Mouse (Mus musculus) myocyte (in vitro differentiated cells): ENCODE data around the gene Sbf2. TPM values are rescaled to one million over a fixed set of nuclear protein-coding genes. Genes with fewer than 3 reads are reported as not detected.
"Not testable (repeated sequence)": the region's sequence is repeated elsewhere in the genome, so short reads cannot be mapped to it uniquely, and the experiment has no call there.

Experiments used
- H3K27me3 ChIP-seq: one replicate; pipeline ENCODE4 v1.6.1; 2011; ENCODE audit not compliant: control insufficient read depth, insufficient read depth, insufficient read length
- H3K36me3 ChIP-seq: one replicate; pipeline ENCODE4 v1.6.1; 2011; ENCODE audit not compliant: control insufficient read depth, insufficient read depth
- H3K4me2 ChIP-seq: one replicate; pipeline ENCODE4 v1.6.1; 2011; ENCODE audit warnings: low read depth, control low read depth
- H3K4me3 ChIP-seq: one replicate; pipeline ENCODE4 v1.5.1; 2011; ENCODE audit warnings: mild to moderate bottlenecking, control low read depth, moderate library complexity
- H3K79me2 ChIP-seq: one replicate; pipeline ENCODE4 v1.6.1; 2011; ENCODE audit not compliant: control insufficient read depth, insufficient read depth
- H3ac ChIP-seq: one replicate; pipeline ENCODE4 v1.6.1; 2011; ENCODE audit not compliant: control insufficient read depth, insufficient read length
- CEBPB ChIP-seq: IDR thresholded peaks from 2 replicates; pipeline ENCODE4 v1.6.1; 2011; ENCODE audit warnings: mild to moderate bottlenecking, moderate library complexity; ENCODE audit not compliant: poor library complexity, insufficient read depth, severe bottlenecking
- E2F4 ChIP-seq: IDR thresholded peaks from one replicate; pipeline ENCODE4 v1.6.1; 2011; ENCODE audit warnings: mild to moderate bottlenecking, control low read depth, moderate library complexity; ENCODE audit not compliant: insufficient read depth
- MAX ChIP-seq: IDR thresholded peaks from one replicate; pipeline ENCODE4 v1.6.1; 2011; ENCODE audit warnings: low read depth, mild to moderate bottlenecking, control low read depth
- MYOD1 ChIP-seq, 3 experiments: IDR thresholded peaks; one replicate each; pipeline ENCODE4 v1.6.1; 2011; ENCODE audit warnings: control low read depth in 2 of 3, low read depth in 2 of 3, mild to moderate bottlenecking in 2 of 3, moderate library complexity in 1 of 3; ENCODE audit not compliant: insufficient read length in 2 of 3, control insufficient read depth in 1 of 3
- MYOG ChIP-seq, 3 experiments: IDR thresholded peaks; one replicate each; pipeline ENCODE4 v1.6.1; 2011; ENCODE audit warnings: control low read depth in 2 of 3, low read depth in 2 of 3, mild to moderate bottlenecking in 2 of 3; ENCODE audit not compliant: insufficient read length in 2 of 3, control insufficient read depth in 1 of 3, insufficient read depth in 1 of 3
- POLR2A ChIP-seq: IDR thresholded peaks from one replicate; pipeline ENCODE4 v1.6.1; 2011; ENCODE audit warnings: low read depth, mild to moderate bottlenecking, control low read depth, moderate library complexity; ENCODE audit not compliant: insufficient read length
- POLR2AphosphoS2 ChIP-seq: IDR thresholded peaks from one replicate; pipeline ENCODE4 v1.6.1; 2011; ENCODE audit warnings: low read depth, control low read depth; ENCODE audit not compliant: insufficient read length
- REST ChIP-seq: IDR thresholded peaks from one replicate; pipeline ENCODE4 v1.6.1; 2011; ENCODE audit warnings: mild to moderate bottlenecking, control low read depth, moderate library complexity; ENCODE audit not compliant: insufficient read depth, insufficient read length
- SRF ChIP-seq: IDR thresholded peaks from one replicate; pipeline ENCODE4 v1.6.1; 2011; ENCODE audit warnings: low read depth; ENCODE audit not compliant: control insufficient read depth, insufficient read length
- TCF12 ChIP-seq: IDR thresholded peaks from one replicate; pipeline ENCODE4 v1.6.1; 2011; ENCODE audit warnings: mild to moderate bottlenecking, control low read depth; ENCODE audit not compliant: poor library complexity, insufficient read depth, severe bottlenecking
- TCF3 ChIP-seq: IDR thresholded peaks from one replicate; pipeline ENCODE4 v1.6.1; 2011; ENCODE audit warnings: low read depth, control low read depth; ENCODE audit not compliant: insufficient read length
- USF1 ChIP-seq: IDR thresholded peaks from one replicate; pipeline ENCODE4 v1.6.1; 2011; ENCODE audit warnings: low read depth, mild to moderate bottlenecking, control low read depth, moderate library complexity
- polyA plus RNA-seq: library from polyadenylated mRNA; unstranded; fragments of >200 nt; fragmentation: generic; extraction: Trizol; gene quantifications from one replicate; pipeline ENCODE4 v1.2.1, GENCODE M21; 2012; ENCODE audit warnings: missing spikeins

Sbf2 gene
- polyA plus RNA-seq, 1 experiment, result 11.3 TPM

GRCm38 (mm10) chr7:110597141-110597540, 17.6 kb downstream of the Sbf2 start:
- no peaks in the 10 kb centered on the region for H3K27me3 ChIP-seq

GRCm38 (mm10) chr7:110593991-110594390, 20.7 kb downstream of the Sbf2 start:
- H3K27me3 ChIP-seq, H3ac ChIP-seq, H3K36me3 ChIP-seq, H3K4me3 ChIP-seq, H3K4me2 ChIP-seq: not testable (repeated sequence)
- peaks cover 13% of the 10 kb centered on the region for H3K79me2 ChIP-seq

More at GRCm38 (mm10) chr7:110597141-110597540, 17.6 kb downstream of the Sbf2 start:
- Histone ChIP-seq H3ac (no peak overlapping the region), H3K4me3 (no peak overlapping the region), H3K79me2 (peaks cover 27% of the 10 kb centered on the region), H3K4me2 (no peak overlapping the region), H3K36me3 (peaks cover 9% of the 10 kb centered on the region)
- TF ChIP-seq E2F4 (no peak), TCF12 (no peak), POLR2AphosphoS2 (no peak), SRF (no peak), USF1 (no peak), MYOG (IDR thresholded peaks at IDR 0.05; ENCODE audit: control insufficient read depth in 1 of 3, insufficient read depth in 1 of 3, insufficient read length in 2 of 3, low read depth in 2 of 3) (no peak), MYOD1 (IDR thresholded peaks at IDR 0.05; ENCODE audit: control insufficient read depth in 1 of 3, insufficient read length in 2 of 3, low read depth in 2 of 3) (no peak)

- TF ChIP-seq MYOG (IDR thresholded peaks at IDR 0.05; ENCODE audit: control insufficient read depth in 1 of 3, insufficient read depth in 1 of 3, insufficient read length in 2 of 3, low read depth in 2 of 3) (no peak), POLR2A (no peak), E2F4 (no peak), TCF12 (no peak)
- no peak overlapping the region for H3K4me3 ChIP-seq
- H3K27me3 ChIP-seq, result no peaks in the 10 kb centered on the region
- H3K36me3 ChIP-seq, result peaks cover 4% of the 10 kb centered on the region
- no peak overlapping the region for H3ac ChIP-seq
- peaks cover 10% of the 10 kb centered on the region for H3K79me2 ChIP-seq
- no peak overlapping the region for H3K4me2 ChIP-seq
Measured at GRCm38 (mm10) chr7:110587721-110588120, 27.0 kb downstream of the Sbf2 start.

GRCm38 (mm10) chr7:110585250-110585649, 29.5 kb downstream of the Sbf2 start:
- Histone ChIP-seq H3K4me3 (no peak overlapping the region), H3K79me2 (peaks cover 10% of the 10 kb centered on the region), H3ac (no peak overlapping the region), H3K36me3 (peaks cover 4% of the 10 kb centered on the region), H3K27me3 (no peaks in the 10 kb centered on the region), H3K4me2 (peak overlapping the region; percentile 38)
- TF ChIP-seq MAX (no peak), REST (no peak), POLR2A (no peak)

- TF ChIP-seq USF1 (no peak), POLR2AphosphoS2 (no peak), TCF3 (no peak), TCF12 (no peak), SRF (no peak), POLR2A (no peak), REST (no peak), MYOD1 (IDR thresholded peaks at IDR 0.05; ENCODE audit: control insufficient read depth in 1 of 3, insufficient read length in 2 of 3, low read depth in 2 of 3) (no peak)
- H3K79me2 ChIP-seq, result peaks cover 10% of the 10 kb centered on the region
- no peak overlapping the region for H3K4me2 ChIP-seq
- H3ac ChIP-seq, result no peak overlapping the region
- no peak overlapping the region for H3K4me3 ChIP-seq
- H3K36me3 ChIP-seq, result peaks cover 4% of the 10 kb centered on the region
- no peaks in the 10 kb centered on the region for H3K27me3 ChIP-seq
Measured at GRCm38 (mm10) chr7:110584159-110584558, 30.6 kb downstream of the Sbf2 start.

- Histone ChIP-seq H3K27me3 (no peaks in the 10 kb centered on the region), H3K36me3 (peaks cover 4% of the 10 kb centered on the region), H3ac (no peak overlapping the region), H3K4me2 (no peak overlapping the region), H3K4me3 (no peak overlapping the region), H3K79me2 (peaks cover 10% of the 10 kb centered on the region)
- no peak for TF ChIP-seq REST
- no peak for TF ChIP-seq MAX
- no peak for TF ChIP-seq POLR2AphosphoS2
- TF ChIP-seq SRF, result no peak
- no peak for TF ChIP-seq CEBPB
- no peak for TF ChIP-seq E2F4
- TF ChIP-seq USF1, result no peak
- TF ChIP-seq MYOG (IDR thresholded peaks at IDR 0.05; ENCODE audit: control insufficient read depth in 1 of 3, insufficient read depth in 1 of 3, insufficient read length in 2 of 3, low read depth in 2 of 3), result no peak
- TF ChIP-seq POLR2A, result no peak
- TF ChIP-seq TCF12, result no peak
- TF ChIP-seq TCF3, result no peak
- TF ChIP-seq MYOD1 (IDR thresholded peaks at IDR 0.05; ENCODE audit: control insufficient read depth in 1 of 3, insufficient read length in 2 of 3, low read depth in 2 of 3), result no peak
Measured at GRCm38 (mm10) chr7:110583705-110584104, 31.0 kb downstream of the Sbf2 start.
